22 mouse cellular contexts compared by ENCODE assay signal in the genomic region with DNA sequence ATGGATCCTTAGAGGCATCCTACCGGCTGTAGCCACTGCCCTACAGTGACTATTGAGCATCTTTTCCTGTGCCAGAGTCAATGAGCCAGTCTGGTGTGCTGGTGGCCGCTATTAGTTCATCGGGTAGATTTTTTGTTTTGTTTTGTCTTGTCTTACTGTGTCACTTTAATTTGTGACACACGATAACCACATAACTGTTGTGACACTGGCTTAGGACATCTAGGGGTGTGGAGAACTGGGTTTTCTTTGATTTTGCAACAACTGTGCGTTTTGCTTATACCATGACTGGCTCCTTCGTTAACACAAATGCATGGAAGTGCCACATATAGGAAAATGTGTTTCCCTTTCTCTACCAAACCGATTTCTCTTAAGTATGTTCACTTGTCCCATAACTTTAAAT. TPM values are rescaled to one million over a fixed set of nuclear protein-coding genes. Genes with fewer than 3 reads are reported as not detected.
"Had no signal": no experiment of that assay in that cellular context is flagged by ENCODE, and none has a peak within 500 bp of the region (broad histone marks: within the 10 kb centered on the region; RNA-seq: fewer than 3 reads in every experiment).

No protein-coding gene starts in this region.

- H3K36me3 ChIP-seq: kidney, embryonic 15.5 days; lung, embryonic 15.5 days; neural tube, embryonic 12.5 days; neural tube, embryonic 15.5 days; stomach, embryonic 15.5 days had no signal

- DNase-seq: kidney, adult 11 months; kidney, adult 8-10 months; kidney, postnatal 10 days; kidney, postnatal 36 days; lung, adult 18-20 months; lung, postnatal 10 days; midbrain, embryonic 14.5 days; retina, postnatal 1 day; right cerebral cortex, postnatal 25 days; spleen, adult 18-20 months; thymus, postnatal 36 days had no signal

- H3K4me3 ChIP-seq: kidney, embryonic 15.5 days; lung, embryonic 15.5 days; neural tube, embryonic 12.5 days; neural tube, embryonic 15.5 days; stomach, embryonic 15.5 days had no signal

- H3K4me2 ChIP-seq: kidney, embryonic 15.5 days; lung, embryonic 15.5 days; midbrain, embryonic 11.5 days; neural tube, embryonic 12.5 days; neural tube, embryonic 15.5 days; stomach, embryonic 15.5 days had no signal

- H3K9me3 ChIP-seq: kidney, embryonic 15.5 days; lung, embryonic 15.5 days; neural tube, embryonic 12.5 days; neural tube, embryonic 15.5 days; stomach, embryonic 15.5 days had no signal

- H3K4me1 ChIP-seq: lung, embryonic 15.5 days; neural tube, embryonic 12.5 days; neural tube, embryonic 15.5 days; stomach, embryonic 15.5 days had no signal

- H3K27ac ChIP-seq: kidney, embryonic 15.5 days; liver, embryonic 14.5 days; lung, embryonic 15.5 days; macrophage; neural tube, embryonic 12.5 days; neural tube, embryonic 15.5 days; stomach, embryonic 15.5 days had no signal

- H3K9ac ChIP-seq: kidney, embryonic 15.5 days; liver, embryonic 14.5 days; lung, embryonic 15.5 days; neural tube, embryonic 12.5 days; neural tube, embryonic 15.5 days; stomach, embryonic 15.5 days had no signal

- H3K27me3 ChIP-seq: kidney, embryonic 15.5 days; lung, embryonic 15.5 days; neural tube, embryonic 12.5 days; neural tube, embryonic 15.5 days; stomach, embryonic 15.5 days had no signal

RNA-seq across cellular contexts. Expression of a gene that starts 39.4 kb away (rescaled TPM):
- total RNA-seq: layer of hippocampus, postnatal 14 days; left cerebral cortex, postnatal 10 days; midbrain, postnatal 0 days had no signal
- polyA plus RNA-seq: kidney, embryonic 15.5 days; lung, embryonic 15.5 days; midbrain, embryonic 11.5 days; midbrain, embryonic 14.5 days; neural tube, embryonic 12.5 days; neural tube, embryonic 15.5 days had no signal
